ENCODE assay signal across 8 mouse cellular contexts in genomic region chr10:59952781-59953563, GRCm38 (mm10). TPM values are rescaled to one million over a fixed set of nuclear protein-coding genes. Genes with fewer than 3 reads are reported as not detected.
DNase-seq lines count a peak whose midpoint lies in the region; ATAC-seq and TF ChIP-seq lines count a peak whose summit lies in the region.

No protein-coding gene starts in this region.

- peaks cover 13% of the 10 kb centered on the region for H3K36me3 ChIP-seq in G1E (replicated peaks)
- no peaks in the 10 kb centered on the region for H3K36me3 ChIP-seq in embryonic facial prominence, embryonic 15.5 days
- H3K36me3 ChIP-seq in intestine, embryonic 15.5 days: no peaks in the 10 kb centered on the region
- no peaks in the 10 kb centered on the region for H3K36me3 ChIP-seq in midbrain, embryonic 11.5 days (ENCODE audit: control insufficient read depth, insufficient read depth, low read length)

- peak overlapping the region; percentile 88 for H3K4me2 ChIP-seq in embryonic facial prominence, embryonic 15.5 days (replicated peaks)
- peak overlapping the region; percentile 84 for H3K4me2 ChIP-seq in intestine, embryonic 15.5 days (replicated peaks)
- H3K4me2 ChIP-seq in midbrain, embryonic 11.5 days: peak overlapping the region; percentile 93

- H3K27ac ChIP-seq in gastrocnemius, adult 2 months: peak overlapping the region; percentile 92
- peak overlapping the region; percentile 97 for H3K27ac ChIP-seq in embryonic facial prominence, embryonic 15.5 days (replicated peaks)
- H3K27ac ChIP-seq in intestine, embryonic 15.5 days: peak overlapping the region; percentile 88
- peak overlapping the region; percentile 95 for H3K27ac ChIP-seq in midbrain, embryonic 11.5 days (ENCODE audit: low read depth, low read length)

- no peak for TF ChIP-seq CTCF in gastrocnemius, adult 2 months (IDR thresholded peaks at IDR 0.05)
- TF ChIP-seq CTCF in G1E (IDR thresholded peaks at IDR 0.05; ENCODE audit: low read depth, low read length): no peak

- no peaks in the 10 kb centered on the region for H3K9me3 ChIP-seq in G1E (replicated peaks)
- H3K9me3 ChIP-seq in embryonic facial prominence, embryonic 15.5 days (replicated peaks): no peaks in the 10 kb centered on the region
- H3K9me3 ChIP-seq in intestine, embryonic 15.5 days: no peaks in the 10 kb centered on the region
- H3K9me3 ChIP-seq in midbrain, embryonic 11.5 days (ENCODE audit: control insufficient read depth, low read length): no peaks in the 10 kb centered on the region

- DNase-seq in gastrocnemius, adult 2 months: peak; percentile 71
- DNase-seq in gastrocnemius, postnatal 14 days: no peak
- no peak for DNase-seq in G1E (ENCODE audit: low spot score)
- peak; percentile 91 for DNase-seq in midbrain, embryonic 11.5 days (ENCODE audit: low spot score, missing footprints)
- DNase-seq in right cerebral cortex, adult 18-20 months: no peak

- peaks cover 43% of the 10 kb centered on the region for H3K4me1 ChIP-seq in G1E (ENCODE audit: insufficient read depth, low read depth, low read length)
- peaks cover 59% of the 10 kb centered on the region for H3K4me1 ChIP-seq in embryonic facial prominence, embryonic 15.5 days
- peaks cover 34% of the 10 kb centered on the region for H3K4me1 ChIP-seq in intestine, embryonic 15.5 days (replicated peaks)
- H3K4me1 ChIP-seq in midbrain, embryonic 11.5 days (ENCODE audit: control insufficient read depth, insufficient read depth, low read length): peaks cover 37% of the 10 kb centered on the region

- intact Hi-C loops in gastrocnemius, adult 2 months (cut with DNase I): loop anchor here (1.0 to 2.0 kb wide), 2 partner anchors 17 to 50 kb away; partner anchors contain the start of genes Anapc16 and Ascc1
- intact Hi-C loops in gastrocnemius, postnatal 14 days (cut with DNase I; ENCODE audit: low total_unique reads): no loop called here

- H3K9ac ChIP-seq in embryonic facial prominence, embryonic 15.5 days: peak overlapping the region; percentile 66; the same call in 1 of the 2 replicates
- H3K9ac ChIP-seq in intestine, embryonic 15.5 days: peak overlapping the region; percentile 62; the same call in 1 of the 2 replicates
- peak overlapping the region; percentile 92 for H3K9ac ChIP-seq in midbrain, embryonic 11.5 days (ENCODE audit: low read length)

- 22% methylated on average over 16 of the region's 16 CpGs for WGBS in embryonic facial prominence, embryonic 15.5 days
- WGBS in intestine, embryonic 15.5 days: 35% methylated on average over 16 of the region's 16 CpGs
- WGBS in midbrain, embryonic 11.5 days: 21% methylated on average over 16 of the region's 16 CpGs

- 0 out of 2 replicates have a peak, but pooled peaks cover 2% of the 10 kb centered on the region for H3K27me3 ChIP-seq in G1E (ENCODE audit: insufficient read depth, low read length)
- H3K27me3 ChIP-seq in embryonic facial prominence, embryonic 15.5 days: no peaks in the 10 kb centered on the region
- H3K27me3 ChIP-seq in intestine, embryonic 15.5 days (replicated peaks): 0 out of 2 replicates have a peak, but pooled peaks cover 2% of the 10 kb centered on the region
- no peaks in the 10 kb centered on the region for H3K27me3 ChIP-seq in midbrain, embryonic 11.5 days (ENCODE audit: control insufficient read depth, insufficient read depth, low read length)

- no peak for ATAC-seq in G1E (ENCODE audit: extremely low read depth, insufficient number of reproducible peaks, low FRiP score, poor library complexity, severe bottlenecking)
- no peak for ATAC-seq in embryonic facial prominence, embryonic 15.5 days (ENCODE audit: insufficient number of reproducible peaks, low FRiP score, low TSS enrichment, low read depth)
- no peak for ATAC-seq in intestine, embryonic 15.5 days
- no peak for ATAC-seq in midbrain, embryonic 11.5 days (ENCODE audit: low FRiP score)
- no peak for ATAC-seq in granulocyte monocyte progenitor cell, adult 5-6 weeks (replicated peaks; ENCODE audit: poor library complexity, severe bottlenecking)

- H3K4me3 ChIP-seq in gastrocnemius, adult 2 months: peak overlapping the region; percentile 92
- H3K4me3 ChIP-seq in G1E (ENCODE audit: low read depth, low read length): peak overlapping the region; percentile 80; the same call in 1 of the 2 replicates
- H3K4me3 ChIP-seq in embryonic facial prominence, embryonic 15.5 days (replicated peaks): peak overlapping the region; percentile 90
- peak overlapping the region; percentile 74 for H3K4me3 ChIP-seq in intestine, embryonic 15.5 days (replicated peaks)
- peak overlapping the region; percentile 83 for H3K4me3 ChIP-seq in midbrain, embryonic 11.5 days (ENCODE audit: low read depth, low read length)

RNA-seq across cellular contexts. Expression of gene Ddit4, which starts 1.3 kb away (rescaled TPM):
- total RNA-seq in gastrocnemius, adult 2 months (2021): 100 to 1,000 TPM in 1 of 2 experiments, 10 to 100 TPM in 1; 15.4 to 183 TPM
- 10 to 100 TPM; 15.4 to 70.6 TPM for total RNA-seq in gastrocnemius, postnatal 14 days (2021)
- total RNA-seq in G1E (2014; fragmentation: Nextera tagmentation): 21.6 and 27.7 TPM in 2 replicates
- total RNA-seq in G1E (2017): 9.9 TPM in 2 replicates
- 21.8 and 28.5 TPM in 2 replicates for polyA plus RNA-seq in G1E (2012)
- 83.3 and 89.1 TPM in 2 replicates for polyA plus RNA-seq in embryonic facial prominence, embryonic 15.5 days (2015; fragmentation: Nextera tagmentation; extraction: Ambion mirVana)
- polyA plus RNA-seq in intestine, embryonic 15.5 days (2015; fragmentation: Nextera tagmentation; extraction: Ambion mirVana): 35.4 and 35.7 TPM in 2 replicates
- polyA plus RNA-seq in midbrain, embryonic 11.5 days (2014; fragmentation: Nextera tagmentation; extraction: Ambion mirVana): 4.1 and 4.5 TPM in 2 replicates
- total RNA-seq in granulocyte monocyte progenitor cell, adult 5-6 weeks (2014; fragmentation: Nextera tagmentation): 0.49 TPM in 1 of 2 replicates, not detected in the other
- 2.0 and 2.2 TPM in 2 replicates for total RNA-seq in granulocyte monocyte progenitor cell, adult 5-6 weeks (2017)

RNA-seq across cellular contexts. Expression of gene Ascc1, which starts 49.6 kb away (rescaled TPM):
- 10 to 100 TPM; 13.6 to 14.6 TPM for total RNA-seq in gastrocnemius, adult 2 months (2021)
- total RNA-seq in gastrocnemius, postnatal 14 days (2021): 10 to 100 TPM; 11.2 to 13.2 TPM
- total RNA-seq in G1E (2014; fragmentation: Nextera tagmentation): 19.3 and 22.2 TPM in 2 replicates
- 14.2 and 19.7 TPM in 2 replicates for total RNA-seq in G1E (2017)
- 22.6 and 24.8 TPM in 2 replicates for polyA plus RNA-seq in G1E (2012)
- 44.1 and 47.8 TPM in 2 replicates for polyA plus RNA-seq in embryonic facial prominence, embryonic 15.5 days (2015; fragmentation: Nextera tagmentation; extraction: Ambion mirVana)
- polyA plus RNA-seq in intestine, embryonic 15.5 days (2015; fragmentation: Nextera tagmentation; extraction: Ambion mirVana): 45.2 and 45.3 TPM in 2 replicates
- polyA plus RNA-seq in midbrain, embryonic 11.5 days (2014; fragmentation: Nextera tagmentation; extraction: Ambion mirVana): 42.5 and 43.6 TPM in 2 replicates
- total RNA-seq in granulocyte monocyte progenitor cell, adult 5-6 weeks (2014; fragmentation: Nextera tagmentation): 19.4 and 24.3 TPM in 2 replicates
- total RNA-seq in granulocyte monocyte progenitor cell, adult 5-6 weeks (2017): 24.8 and 34.2 TPM in 2 replicates

RNA-seq across cellular contexts. Expression of gene Anapc16, which starts 50.0 kb away (rescaled TPM):
- total RNA-seq in gastrocnemius, adult 2 months (2021): 10 to 100 TPM; 49.5 to 50.7 TPM
- 10 to 100 TPM; 35.6 to 47.3 TPM for total RNA-seq in gastrocnemius, postnatal 14 days (2021)
- total RNA-seq in G1E (2014; fragmentation: Nextera tagmentation) (43.2 and 54.4 TPM in 2 replicates), G1E (2017) (26.3 and 28.2 TPM in 2 replicates)
- 36.7 and 38.4 TPM in 2 replicates for polyA plus RNA-seq in G1E (2012)
- polyA plus RNA-seq in embryonic facial prominence, embryonic 15.5 days (2015; fragmentation: Nextera tagmentation; extraction: Ambion mirVana): 107 and 113 TPM in 2 replicates
- 99.9 and 101 TPM in 2 replicates for polyA plus RNA-seq in intestine, embryonic 15.5 days (2015; fragmentation: Nextera tagmentation; extraction: Ambion mirVana)
- polyA plus RNA-seq in midbrain, embryonic 11.5 days (2014; fragmentation: Nextera tagmentation; extraction: Ambion mirVana): 87.2 and 98.5 TPM in 2 replicates
- 36.2 and 43.2 TPM in 2 replicates for total RNA-seq in granulocyte monocyte progenitor cell, adult 5-6 weeks (2014; fragmentation: Nextera tagmentation)
- 46.2 and 48.8 TPM in 2 replicates for total RNA-seq in granulocyte monocyte progenitor cell, adult 5-6 weeks (2017)

Comparison
In these comparisons a context has a peak if more than half of its experiments do, and no peak if none do; other contexts are left out.
1. DNase-seq: peak in gastrocnemius, adult 2 months (single experiment) and midbrain, embryonic 11.5 days (single experiment); none in gastrocnemius, postnatal 14 days (single experiment), G1E (single experiment) and right cerebral cortex, adult 18-20 months (single experiment).
2. Peak in every context shown above with its lines, with median percentiles within 50 percentile points of each other: H3K27ac ChIP-seq, H3K4me3 ChIP-seq, H3K4me2 ChIP-seq and H3K9ac ChIP-seq.